Mouse (Mus musculus): Measurements from ENCODE around the gene Hap1. TPM values are rescaled to one million over a fixed set of nuclear protein-coding genes. Genes with fewer than 3 reads are reported as not detected.
"Not testable (repeated sequence)": the region's sequence is repeated elsewhere in the genome, so short reads cannot be mapped to it uniquely, and the experiment has no call there.

Hap1 gene
- polyA plus RNA-seq, 1 experiment from 2014 or later: 13.5 TPM

- ATAC-seq: no peak
- no peak overlapping the region for H3K4me2 ChIP-seq (ENCODE audit: low read depth, low read length)
- no peak overlapping the region for H3K4me3 ChIP-seq (ENCODE audit: low read length)
- no peak overlapping the region for H3K9ac ChIP-seq (ENCODE audit: low read depth, low read length)
- no peak overlapping the region for H3K27ac ChIP-seq (ENCODE audit: low read length)
- no peaks in the 10 kb centered on the region for H3K27me3 ChIP-seq (replicated peaks; ENCODE audit: control insufficient read depth, insufficient read depth, low read length)
- peaks cover 12% of the 10 kb centered on the region; the same call in 1 of the 2 replicates for H3K4me1 ChIP-seq (ENCODE audit: control insufficient read depth, insufficient read depth, low read length)
- peaks cover 6% of the 10 kb centered on the region; the same call in 1 of the 2 replicates for H3K36me3 ChIP-seq (ENCODE audit: control insufficient read depth, insufficient read depth, low read length)
- 24% methylated on average over 3 of the region's 3 CpGs for WGBS
- H3K9me3 ChIP-seq (ENCODE audit: control insufficient read depth, low read length): no peaks in the 10 kb centered on the region
Measured at GRCm38 (mm10) chr11:100323578-100323977, 32.4 kb downstream of the Hap1 start.

GRCm38 (mm10) chr11:100322591-100323258 is 33.2 kb downstream of the Hap1 start:
- WGBS: 69% methylated on average over 3 of the region's 3 CpGs
- 0 out of 2 replicates have a peak overlapping the region, but pooled peaks have one; percentile 4 for H3K4me3 ChIP-seq (ENCODE audit: low read length)
- 0 out of 2 replicates have a peak overlapping the region, but pooled peaks have one; percentile 30 for H3K9ac ChIP-seq (ENCODE audit: low read depth, low read length)
- no peaks in the 10 kb centered on the region for H3K9me3 ChIP-seq (ENCODE audit: control insufficient read depth, low read length)
- H3K27ac ChIP-seq (ENCODE audit: low read length): peak overlapping the region; percentile 60
- no peaks in the 10 kb centered on the region for H3K27me3 ChIP-seq (replicated peaks; ENCODE audit: control insufficient read depth, insufficient read depth, low read length)
- ATAC-seq: no peak
- peaks cover 6% of the 10 kb centered on the region; the same call in 1 of the 2 replicates for H3K36me3 ChIP-seq (ENCODE audit: control insufficient read depth, insufficient read depth, low read length)
- peaks cover 12% of the 10 kb centered on the region; the same call in 1 of the 2 replicates for H3K4me1 ChIP-seq (ENCODE audit: control insufficient read depth, insufficient read depth, low read length)
- H3K4me2 ChIP-seq (ENCODE audit: low read depth, low read length): 0 out of 2 replicates have a peak overlapping the region, but pooled peaks have one; percentile 5

- Histone ChIP-seq H3K4me3 (ENCODE audit: low read length) (0 out of 2 replicates have a peak overlapping the region, but pooled peaks have one; percentile 4), H3K4me1 (ENCODE audit: control insufficient read depth, insufficient read depth, low read length) (peaks cover 12% of the 10 kb centered on the region; the same call in 1 of the 2 replicates), H3K9ac (ENCODE audit: low read depth, low read length) (0 out of 2 replicates have a peak overlapping the region, but pooled peaks have one; percentile 30), H3K27ac (ENCODE audit: low read length) (peak overlapping the region; percentile 60; the same call in 1 of the 2 replicates), H3K4me2 (ENCODE audit: low read depth, low read length) (peak overlapping the region; percentile 25)
- H3K27me3 ChIP-seq (replicated peaks; ENCODE audit: control insufficient read depth, insufficient read depth, low read length); ATAC-seq; H3K9me3 ChIP-seq (ENCODE audit: control insufficient read depth, low read length); H3K36me3 ChIP-seq (ENCODE audit: control insufficient read depth, insufficient read depth, low read length): not testable (repeated sequence)
- WGBS: 75% methylated on average over 7 of the region's 7 CpGs
Measured at GRCm38 (mm10) chr11:100321479-100322305, 34.2 kb downstream of the Hap1 start.

GRCm38 (mm10) chr11:100320701-100321410 is 35.1 kb downstream of the Hap1 start:
- Histone ChIP-seq H3K4me2 (ENCODE audit: low read depth, low read length) (peak overlapping the region; percentile 71), H3K9ac (ENCODE audit: low read depth, low read length) (peak overlapping the region; percentile 94), H3K4me3 (ENCODE audit: low read length) (peak overlapping the region; percentile 74), H3K27ac (ENCODE audit: low read length) (peak overlapping the region; percentile 82), H3K4me1 (ENCODE audit: control insufficient read depth, insufficient read depth, low read length) (peaks cover 12% of the 10 kb centered on the region; the same call in 1 of the 2 replicates)
- 17% methylated on average over 11 of the region's 11 CpGs for WGBS
- H3K36me3 ChIP-seq (ENCODE audit: control insufficient read depth, insufficient read depth, low read length); H3K27me3 ChIP-seq (replicated peaks; ENCODE audit: control insufficient read depth, insufficient read depth, low read length); H3K9me3 ChIP-seq (ENCODE audit: control insufficient read depth, low read length): not testable (repeated sequence)
- ATAC-seq: peak; percentile 4; the same call in 1 of the 2 replicates

- Histone ChIP-seq H3K4me3 (ENCODE audit: low read length) (peak overlapping the region; percentile 74), H3K9me3 (ENCODE audit: control insufficient read depth, low read length) (no peaks in the 10 kb centered on the region), H3K27ac (ENCODE audit: low read length) (peak overlapping the region; percentile 99), H3K4me1 (ENCODE audit: control insufficient read depth, insufficient read depth, low read length) (peaks cover 12% of the 10 kb centered on the region; the same call in 1 of the 2 replicates), H3K9ac (ENCODE audit: low read depth, low read length) (peak overlapping the region; percentile 94), H3K4me2 (ENCODE audit: low read depth, low read length) (peak overlapping the region; percentile 71), H3K27me3 (replicated peaks; ENCODE audit: control insufficient read depth, insufficient read depth, low read length) (no peaks in the 10 kb centered on the region), H3K36me3 (ENCODE audit: control insufficient read depth, insufficient read depth, low read length) (peaks cover 6% of the 10 kb centered on the region; the same call in 1 of the 2 replicates)
- peak; percentile 86 for ATAC-seq
- WGBS: under 1% methylated on average over 40 of the region's 40 CpGs
Measured at GRCm38 (mm10) chr11:100320172-100320630, 35.7 kb downstream of the Hap1 start.

- Histone ChIP-seq H3K27ac (ENCODE audit: low read length) (peak within 1 kb of the TSS; percentile 99), H3K4me1 (ENCODE audit: control insufficient read depth, insufficient read depth, low read length) (peaks cover 12% of the 10 kb centered on the region; the same call in 1 of the 2 replicates), H3K36me3 (ENCODE audit: control insufficient read depth, insufficient read depth, low read length) (peaks cover 6% of the 10 kb centered on the region; the same call in 1 of the 2 replicates), H3K27me3 (replicated peaks; ENCODE audit: control insufficient read depth, insufficient read depth, low read length) (no peaks in the 10 kb centered on the region), H3K9me3 (ENCODE audit: control insufficient read depth, low read length) (no peaks in the 10 kb centered on the region), H3K9ac (ENCODE audit: low read depth, low read length) (peak within 1 kb of the TSS; percentile 94), H3K4me2 (ENCODE audit: low read depth, low read length) (peak within 1 kb of the TSS; percentile 75), H3K4me3 (ENCODE audit: low read length) (peak within 1 kb of the TSS; percentile 74)
- WGBS: under 1% methylated on average over 57 of the region's 58 CpGs
- peak; percentile 89 for ATAC-seq
Measured at GRCm38 (mm10) chr11:100319492-100320171, 36.3 kb downstream of the Hap1 start, which contains the start of gene Eif1. Gene Eif1, plus strand, starts transcription at chr11:100319885.

- Histone ChIP-seq H3K27ac (ENCODE audit: low read length) (no peak overlapping the region; the same call in 1 of the 2 replicates), H3K9ac (ENCODE audit: low read depth, low read length) (peak overlapping the region; percentile 63), H3K36me3 (ENCODE audit: control insufficient read depth, insufficient read depth, low read length) (peaks cover 6% of the 10 kb centered on the region; the same call in 1 of the 2 replicates), H3K4me2 (ENCODE audit: low read depth, low read length) (peak overlapping the region; percentile 75), H3K27me3 (replicated peaks; ENCODE audit: control insufficient read depth, insufficient read depth, low read length) (no peaks in the 10 kb centered on the region), H3K4me3 (ENCODE audit: low read length) (peak overlapping the region; percentile 50), H3K9me3 (ENCODE audit: control insufficient read depth, low read length) (no peaks in the 10 kb centered on the region), H3K4me1 (ENCODE audit: control insufficient read depth, insufficient read depth, low read length) (peaks cover 12% of the 10 kb centered on the region; the same call in 1 of the 2 replicates)
- 80% methylated on average over 10 of the region's 10 CpGs for WGBS
- 0 out of 2 replicates have a peak, but pooled peaks have one; percentile 2 for ATAC-seq
Measured at GRCm38 (mm10) chr11:100318529-100319451, 37.1 kb downstream of the Hap1 start.
